Mouse (Mus musculus) olfactory bulb, adult 2 months (tissue): Measurements from ENCODE around the gene Thrap3. TPM values are rescaled to one million over a fixed set of nuclear protein-coding genes. Genes with fewer than 3 reads are reported as not detected.

Source experiments
- H3K27ac ChIP-seq: fragments of 200-500 bp; 2 replicates; pipeline ENCODE4 v1.5.1; 2012; ENCODE audit warnings: low read depth, low read length; ENCODE audit not compliant: insufficient read depth
- H3K4me1 ChIP-seq: fragments of 200-500 bp; 2 replicates; pipeline ENCODE4 v1.6.1; 2012; ENCODE audit warnings: low read length; ENCODE audit not compliant: control insufficient read depth, insufficient read depth
- H3K4me3 ChIP-seq: fragments of 200-500 bp; 2 replicates; pipeline ENCODE4 v1.5.1; 2012; ENCODE audit warnings: mild to moderate bottlenecking, low read depth, low read length, moderate library complexity; ENCODE audit not compliant: insufficient read depth
- CTCF ChIP-seq: fragments of 200-500 bp; IDR thresholded peaks from 2 replicates; pipeline ENCODE4 v1.5.1; 2012; ENCODE audit warnings: low read depth, mild to moderate bottlenecking, low read length, moderate library complexity; ENCODE audit not compliant: insufficient read depth
- POLR2A ChIP-seq: fragments of 200-500 bp; IDR thresholded peaks from 2 replicates; pipeline ENCODE4 v1.6.1; 2012; ENCODE audit warnings: mild to moderate bottlenecking, low read depth, low read length, moderate library complexity; ENCODE audit not compliant: insufficient read depth
- WGBS: fragments of 180-500 bp; shearing (Covaris S2); methylation state at CpG from one replicate; pipeline ENCODE4 v1.1.7; 2018; 5-methylcytosine and 5-hydroxymethylcytosine counted together
- polyA plus RNA-seq: library from polyadenylated mRNA; stranded (reverse); fragments of >200 nt; gene quantifications from 2 replicates; pipeline ENCODE4 v1.2.4, GENCODE M21; 2012; ENCODE audit warnings: low replicate concordance; ENCODE audit not compliant: missing spikeins, insufficient read depth, insufficient read length

The Thrap3 gene
- polyA plus RNA-seq, 1 experiment = 165 TPM

GRCm38 (mm10) chr4:126162544-126163066 is 40.0 kb downstream of the Thrap3 start:
- H3K27ac ChIP-seq = no peak overlapping the region

GRCm38 (mm10) chr4:126161986-126162385 is 40.6 kb downstream of the Thrap3 start:
- no peak overlapping the region for H3K4me3 ChIP-seq
- TF ChIP-seq CTCF = no peak
- TF ChIP-seq POLR2A = no peak

More at GRCm38 (mm10) chr4:126162544-126163066, 40.0 kb downstream of the Thrap3 start:
- TF ChIP-seq POLR2A (0 out of 2 replicates have a peak, but pooled peaks have one; percentile 17), CTCF (no peak)
- WGBS = under 1% methylated on average over 44 of the region's 44 CpGs
- peak overlapping the region; percentile 54 for H3K4me3 ChIP-seq
- H3K4me1 ChIP-seq = peaks cover 8% of the 10 kb centered on the region

GRCm38 (mm10) chr4:126161456-126161855 is 41.1 kb downstream of the Thrap3 start:
- WGBS = 92% methylated on average over 6 of the region's 6 CpGs

More at GRCm38 (mm10) chr4:126161986-126162385, 40.6 kb downstream of the Thrap3 start:
- Histone ChIP-seq H3K27ac (no peak overlapping the region), H3K4me1 (peaks cover 8% of the 10 kb centered on the region)
- 74% methylated on average over 9 of the region's 9 CpGs for WGBS

GRCm38 (mm10) chr4:126160981-126161380 is 41.6 kb downstream of the Thrap3 start:
- H3K4me1 ChIP-seq = peaks cover 8% of the 10 kb centered on the region
- H3K27ac ChIP-seq = no peak overlapping the region
- no peak for TF ChIP-seq CTCF
- no peak for TF ChIP-seq POLR2A
- WGBS = 92% methylated on average over 8 of the region's 8 CpGs
- H3K4me3 ChIP-seq = no peak overlapping the region

More at GRCm38 (mm10) chr4:126161456-126161855, 41.1 kb downstream of the Thrap3 start:
- no peak for TF ChIP-seq CTCF
- Histone ChIP-seq H3K4me3 (no peak overlapping the region), H3K4me1 (peaks cover 8% of the 10 kb centered on the region), H3K27ac (no peak overlapping the region)

- 67% methylated on average over 8 of the region's 8 CpGs for WGBS
- Histone ChIP-seq H3K27ac (no peak overlapping the region), H3K4me1 (peaks cover 8% of the 10 kb centered on the region), H3K4me3 (no peak overlapping the region)
- TF ChIP-seq POLR2A (no peak), CTCF (no peak)
Observed at GRCm38 (mm10) chr4:126159455-126159854, 43.1 kb downstream of the Thrap3 start.

GRCm38 (mm10) chr4:126157562-126157961 is 45.0 kb downstream of the Thrap3 start:
- Histone ChIP-seq H3K4me1 (0 out of 2 replicates have a peak, but pooled peaks cover 2% of the 10 kb centered on the region), H3K4me3 (no peak overlapping the region), H3K27ac (no peak overlapping the region)
- WGBS = 96% methylated on average over 6 of the region's 6 CpGs
- TF ChIP-seq POLR2A (no peak), CTCF (no peak)

GRCm38 (mm10) chr4:126156617-126157016 is 45.9 kb downstream of the Thrap3 start:
- H3K4me1 ChIP-seq = no peaks in the 10 kb centered on the region
- no peak overlapping the region for H3K27ac ChIP-seq
- no peak overlapping the region for H3K4me3 ChIP-seq
- TF ChIP-seq CTCF (peak; percentile 55; the same call in 1 of the 2 replicates), POLR2A (no peak)
- 62% methylated on average over 5 of the region's 5 CpGs for WGBS

- 76% methylated on average over 2 of the region's 2 CpGs for WGBS
- Histone ChIP-seq H3K4me3 (no peak overlapping the region), H3K4me1 (no peaks in the 10 kb centered on the region), H3K27ac (no peak overlapping the region)
- TF ChIP-seq CTCF = no peak
- no peak for TF ChIP-seq POLR2A
Observed at GRCm38 (mm10) chr4:126155869-126156268, 46.7 kb downstream of the Thrap3 start.

GRCm38 (mm10) chr4:126155183-126155582 is 47.4 kb downstream of the Thrap3 start:
- H3K27ac ChIP-seq = no peak overlapping the region
- 0 out of 2 replicates have a peak, but pooled peaks cover 3% of the 10 kb centered on the region for H3K4me1 ChIP-seq
- no peak overlapping the region for H3K4me3 ChIP-seq
- TF ChIP-seq CTCF (no peak), POLR2A (no peak)
- WGBS = 76% methylated on average over 4 of the region's 4 CpGs
